Mouse (Mus musculus): ENCODE data around the gene Irs3. TPM values are rescaled to one million over a fixed set of nuclear protein-coding genes. Genes with fewer than 3 reads are reported as not detected.
A peak's percentile ranks its signal among the peaks of the same experiment; 100 is the strongest.

The Irs3 gene
- polyA plus RNA-seq, 1 experiment from 2014 or later, result 0.20 TPM

- H3K27me3 ChIP-seq, result no peaks in the 10 kb centered on the region
- no peaks in the 10 kb centered on the region for H3K4me1 ChIP-seq (replicated peaks)
- H3K36me3 ChIP-seq, result peaks cover 63% of the 10 kb centered on the region
- ATAC-seq (ENCODE audit: insufficient number of reproducible peaks, insufficient read depth, low FRiP score, low TSS enrichment, low read depth), result no peak
- H3K27ac ChIP-seq, result 0 out of 2 replicates have a peak overlapping the region, but pooled peaks have one; percentile 45
- WGBS, result 34% methylated on average over 6 of the region's 6 CpGs
- no peak overlapping the region for H3K9ac ChIP-seq (replicated peaks)
- H3K4me3 ChIP-seq (replicated peaks), result no peak overlapping the region
- H3K4me2 ChIP-seq, result no peak overlapping the region
- H3K9me3 ChIP-seq, result no peaks in the 10 kb centered on the region
Measured at GRCm38 (mm10) chr5:137656977-137657376, 11.5 kb upstream of the Irs3 start.

- H3K4me1 ChIP-seq (replicated peaks), result peaks cover 5% of the 10 kb centered on the region
- no peak overlapping the region for H3K4me3 ChIP-seq (replicated peaks)
- H3K27me3 ChIP-seq, result no peaks in the 10 kb centered on the region
- H3K9ac ChIP-seq (replicated peaks), result no peak overlapping the region
- peaks cover 55% of the 10 kb centered on the region for H3K36me3 ChIP-seq
- H3K4me2 ChIP-seq, result no peak overlapping the region
- no peaks in the 10 kb centered on the region for H3K9me3 ChIP-seq
- H3K27ac ChIP-seq, result no peak overlapping the region
- 79% methylated on average over 7 of the region's 7 CpGs for WGBS
- no peak for ATAC-seq (ENCODE audit: insufficient number of reproducible peaks, insufficient read depth, low FRiP score, low TSS enrichment, low read depth)
Measured at GRCm38 (mm10) chr5:137654746-137655145, 9.2 kb upstream of the Irs3 start.

GRCm38 (mm10) chr5:137653366-137653765, 7.9 kb upstream of the Irs3 start:
- Histone ChIP-seq H3K4me3 (replicated peaks) (no peak overlapping the region), H3K9me3 (no peaks in the 10 kb centered on the region), H3K27me3 (no peaks in the 10 kb centered on the region), H3K36me3 (peaks cover 41% of the 10 kb centered on the region), H3K9ac (replicated peaks) (no peak overlapping the region), H3K4me1 (replicated peaks) (peaks cover 19% of the 10 kb centered on the region), H3K4me2 (no peak overlapping the region), H3K27ac (no peak overlapping the region)
- WGBS, result 96% methylated on average over 10 of the region's 10 CpGs
- ATAC-seq (ENCODE audit: insufficient number of reproducible peaks, insufficient read depth, low FRiP score, low TSS enrichment, low read depth), result no peak

- Histone ChIP-seq H3K4me1 (replicated peaks) (peaks cover 28% of the 10 kb centered on the region), H3K27ac (no peak overlapping the region), H3K36me3 (peaks cover 38% of the 10 kb centered on the region), H3K27me3 (no peaks in the 10 kb centered on the region), H3K4me2 (no peak overlapping the region), H3K9ac (replicated peaks) (no peak overlapping the region), H3K4me3 (replicated peaks) (no peak overlapping the region), H3K9me3 (no peaks in the 10 kb centered on the region)
- WGBS, result 16% methylated on average over 3 of the region's 3 CpGs
- no peak for ATAC-seq (ENCODE audit: insufficient number of reproducible peaks, insufficient read depth, low FRiP score, low TSS enrichment, low read depth)
Measured at GRCm38 (mm10) chr5:137652474-137652873, 7.0 kb upstream of the Irs3 start.

- 13% methylated on average over 18 of the region's 18 CpGs for WGBS
- H3K4me3 ChIP-seq (replicated peaks), result no peak overlapping the region
- H3K27ac ChIP-seq, result peak overlapping the region; percentile 79
- H3K4me2 ChIP-seq, result peak overlapping the region; percentile 23; the same call in 1 of the 2 replicates
- H3K9ac ChIP-seq (replicated peaks), result no peak overlapping the region
- H3K9me3 ChIP-seq, result no peaks in the 10 kb centered on the region
- peaks cover 29% of the 10 kb centered on the region for H3K36me3 ChIP-seq
- no peak for ATAC-seq (ENCODE audit: insufficient number of reproducible peaks, insufficient read depth, low FRiP score, low TSS enrichment, low read depth)
- H3K27me3 ChIP-seq, result peaks cover 16% of the 10 kb centered on the region
- H3K4me1 ChIP-seq (replicated peaks), result peaks cover 43% of the 10 kb centered on the region
Measured at GRCm38 (mm10) chr5:137649669-137650571, 4.4 kb upstream of the Irs3 start.

- Histone ChIP-seq H3K27ac (peak overlapping the region; percentile 79), H3K4me2 (no peak overlapping the region), H3K9me3 (no peaks in the 10 kb centered on the region), H3K27me3 (peaks cover 23% of the 10 kb centered on the region), H3K4me1 (replicated peaks) (peaks cover 47% of the 10 kb centered on the region), H3K9ac (replicated peaks) (no peak overlapping the region), H3K4me3 (replicated peaks) (no peak overlapping the region), H3K36me3 (peaks cover 25% of the 10 kb centered on the region)
- no peak for ATAC-seq (ENCODE audit: insufficient number of reproducible peaks, insufficient read depth, low FRiP score, low TSS enrichment, low read depth)
- WGBS, result 38% methylated on average over 4 of the region's 4 CpGs
Measured at GRCm38 (mm10) chr5:137649251-137649650, 3.7 kb upstream of the Irs3 start.

GRCm38 (mm10) chr5:137647827-137648601, 2.5 kb upstream of the Irs3 start:
- Histone ChIP-seq H3K27ac (peak overlapping the region; percentile 79), H3K9me3 (no peaks in the 10 kb centered on the region), H3K27me3 (peaks cover 34% of the 10 kb centered on the region), H3K4me1 (replicated peaks) (peaks cover 48% of the 10 kb centered on the region), H3K4me2 (peak overlapping the region; percentile 19), H3K4me3 (replicated peaks) (no peak overlapping the region), H3K9ac (replicated peaks) (no peak overlapping the region), H3K36me3 (peaks cover 15% of the 10 kb centered on the region)
- WGBS, result 23% methylated on average over 9 of the region's 9 CpGs
- 0 out of 2 replicates have a peak, but pooled peaks have one; percentile 40 for ATAC-seq (ENCODE audit: insufficient number of reproducible peaks, insufficient read depth, low FRiP score, low TSS enrichment, low read depth)

- ATAC-seq (ENCODE audit: insufficient number of reproducible peaks, insufficient read depth, low FRiP score, low TSS enrichment, low read depth), result no peak
- Histone ChIP-seq H3K4me1 (replicated peaks) (peaks cover 51% of the 10 kb centered on the region), H3K36me3 (peaks cover 29% of the 10 kb centered on the region), H3K4me2 (peak overlapping the region; percentile 55), H3K9ac (replicated peaks) (0 out of 2 replicates have a peak overlapping the region, but pooled peaks have one; percentile 23), H3K27me3 (peaks cover 34% of the 10 kb centered on the region), H3K27ac (no peak overlapping the region), H3K4me3 (replicated peaks) (peak overlapping the region; percentile 34), H3K9me3 (no peaks in the 10 kb centered on the region)
- WGBS, result 2% methylated on average over 44 of the region's 44 CpGs
Measured at GRCm38 (mm10) chr5:137645091-137645651, 343 bp downstream of the Irs3 start.

GRCm38 (mm10) chr5:137644484-137644883, 1.0 kb downstream of the Irs3 start:
- Histone ChIP-seq H3K27ac (no peak overlapping the region), H3K9me3 (no peaks in the 10 kb centered on the region), H3K36me3 (peaks cover 36% of the 10 kb centered on the region), H3K4me2 (no peak overlapping the region), H3K4me1 (replicated peaks) (peaks cover 44% of the 10 kb centered on the region), H3K4me3 (replicated peaks) (no peak overlapping the region), H3K27me3 (peaks cover 34% of the 10 kb centered on the region), H3K9ac (replicated peaks) (no peak overlapping the region)
- no peak for ATAC-seq (ENCODE audit: insufficient number of reproducible peaks, insufficient read depth, low FRiP score, low TSS enrichment, low read depth)
- 32% methylated on average over 19 of the region's 19 CpGs for WGBS

GRCm38 (mm10) chr5:137642886-137643285, 2.6 kb downstream of the Irs3 start:
- Histone ChIP-seq H3K4me2 (no peak overlapping the region), H3K36me3 (peaks cover 52% of the 10 kb centered on the region), H3K9ac (replicated peaks) (no peak overlapping the region), H3K9me3 (no peaks in the 10 kb centered on the region), H3K27me3 (peaks cover 34% of the 10 kb centered on the region), H3K4me3 (replicated peaks) (no peak overlapping the region), H3K27ac (no peak overlapping the region), H3K4me1 (replicated peaks) (peaks cover 28% of the 10 kb centered on the region)
- no peak for ATAC-seq (ENCODE audit: insufficient number of reproducible peaks, insufficient read depth, low FRiP score, low TSS enrichment, low read depth)
- WGBS, result 56% methylated on average over 4 of the region's 4 CpGs

- H3K36me3 ChIP-seq, result peaks cover 70% of the 10 kb centered on the region
- no peak within 1 kb of the TSS for H3K4me2 ChIP-seq
- H3K27me3 ChIP-seq, result peaks cover 29% of the 10 kb centered on the region
- H3K9ac ChIP-seq (replicated peaks), result no peak within 1 kb of the TSS
- no peak for ATAC-seq (ENCODE audit: insufficient number of reproducible peaks, insufficient read depth, low FRiP score, low TSS enrichment, low read depth)
- H3K4me3 ChIP-seq (replicated peaks), result no peak within 1 kb of the TSS
- WGBS, result 87% methylated on average over 19 of the region's 19 CpGs
- no peak within 1 kb of the TSS; the same call in 1 of the 2 replicates for H3K27ac ChIP-seq
- no peaks in the 10 kb centered on the region for H3K9me3 ChIP-seq
- peaks cover 20% of the 10 kb centered on the region for H3K4me1 ChIP-seq (replicated peaks)
Measured at GRCm38 (mm10) chr5:137641054-137641453, 4.5 kb downstream of the Irs3 start, which contains the start of gene Sap25. Gene Sap25 (plus strand): TSS chr5:137641334.

Data from limb, embryonic 12.5 days (tissue).